Mouse (Mus musculus): ENCODE data around the gene Rorc.

DNA sequence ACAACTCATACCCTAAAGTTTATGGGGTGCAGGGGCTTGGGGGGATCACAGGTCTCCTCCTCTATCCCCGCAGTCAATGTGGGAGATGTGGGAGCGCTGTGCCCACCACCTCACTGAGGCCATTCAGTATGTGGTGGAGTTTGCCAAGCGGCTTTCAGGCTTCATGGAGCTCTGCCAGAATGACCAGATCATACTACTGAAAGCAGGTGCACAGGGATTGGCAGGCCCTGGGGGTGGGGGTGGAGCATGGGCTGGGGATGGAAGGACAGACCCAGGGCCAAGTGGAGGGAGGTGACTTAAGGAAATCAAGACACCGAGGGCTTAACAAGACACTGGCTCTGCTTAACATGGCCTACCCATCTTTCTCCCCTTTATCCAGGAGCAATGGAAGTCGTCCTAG, 18.4 kb downstream of the Rorc start:
- no peak for TF ChIP-seq EP300 (IDR thresholded peaks at IDR 0.05; ENCODE audit: low read depth)
- TF ChIP-seq CTCF (IDR thresholded peaks at IDR 0.05; ENCODE audit: low read depth), result no peak

All from liver, postnatal 0 days (tissue).